Mouse (Mus musculus): Measurements from ENCODE around the gene Tab1. TPM values are rescaled to one million over a fixed set of nuclear protein-coding genes. Genes with fewer than 3 reads are reported as not detected.

Gene Tab1
- polyA plus RNA-seq, 1 experiment from 2014 or later = 38.3 TPM

GRCm38 (mm10) chr15:80202111-80202775, 69.3 kb downstream of the Tab1 start:
- Histone ChIP-seq H3K27ac (no peak overlapping the region), H3K9ac (no peak overlapping the region), H3K4me3 (no peak overlapping the region), H3K4me1 (replicated peaks) (peaks cover 3% of the 10 kb centered on the region), H3K4me2 (no peak overlapping the region), H3K36me3 (peaks cover 4% of the 10 kb centered on the region), H3K9me3 (no peaks in the 10 kb centered on the region), H3K27me3 (no peaks in the 10 kb centered on the region)
- 87% methylated on average over 6 of the region's 6 CpGs for WGBS
- ATAC-seq (ENCODE audit: low FRiP score) = no peak

- WGBS = 40% methylated on average over 4 of the region's 4 CpGs
- Histone ChIP-seq H3K27me3 (no peaks in the 10 kb centered on the region), H3K4me2 (no peak overlapping the region), H3K27ac (no peak overlapping the region), H3K4me3 (no peak overlapping the region), H3K4me1 (replicated peaks) (peaks cover 8% of the 10 kb centered on the region), H3K36me3 (no peaks in the 10 kb centered on the region; the same call in 1 of the 2 replicates), H3K9ac (no peak overlapping the region), H3K9me3 (no peaks in the 10 kb centered on the region)
- ATAC-seq (ENCODE audit: low FRiP score) = no peak
Measured at GRCm38 (mm10) chr15:80203406-80203805, 70.5 kb downstream of the Tab1 start.

- no peak for ATAC-seq (ENCODE audit: low FRiP score)
- Histone ChIP-seq H3K4me3 (no peak overlapping the region), H3K27ac (no peak overlapping the region), H3K4me1 (replicated peaks) (peaks cover 11% of the 10 kb centered on the region), H3K27me3 (no peaks in the 10 kb centered on the region), H3K36me3 (peaks cover 7% of the 10 kb centered on the region), H3K9me3 (no peaks in the 10 kb centered on the region), H3K4me2 (no peak overlapping the region), H3K9ac (no peak overlapping the region)
- WGBS = 93% methylated on average over 3 of the region's 3 CpGs
Measured at GRCm38 (mm10) chr15:80206057-80206565, 73.2 kb downstream of the Tab1 start.

- H3K27ac ChIP-seq = peak overlapping the region; percentile 40; the same call in 1 of the 2 replicates
- no peak for ATAC-seq (ENCODE audit: low FRiP score)
- 29% methylated on average over 4 of the region's 4 CpGs for WGBS
- no peaks in the 10 kb centered on the region for H3K9me3 ChIP-seq
- no peaks in the 10 kb centered on the region for H3K27me3 ChIP-seq
- H3K4me1 ChIP-seq (replicated peaks) = peaks cover 7% of the 10 kb centered on the region; the same call in 1 of the 2 replicates
- no peak overlapping the region for H3K9ac ChIP-seq
- H3K4me3 ChIP-seq = no peak overlapping the region
- H3K36me3 ChIP-seq = peaks cover 30% of the 10 kb centered on the region
- H3K4me2 ChIP-seq = no peak overlapping the region
Measured at GRCm38 (mm10) chr15:80208446-80208845, 75.5 kb downstream of the Tab1 start.

Other genes starting within 250 kb of the Tab1 start
- 4.5 and 4.7 TPM in 2 replicates for gene Apobec3, start 241.5 kb upstream of the Tab1 start, polyA plus RNA-seq (2015; fragmentation: Nextera tagmentation; extraction: Ambion mirVana)
- gene Cbx7, start 162.0 kb upstream of the Tab1 start, polyA plus RNA-seq (2015; fragmentation: Nextera tagmentation; extraction: Ambion mirVana) = 3.6 and 3.7 TPM in 2 replicates
- 2.4 and 2.8 TPM in 2 replicates for gene Pdgfb, start 118.2 kb upstream of the Tab1 start, polyA plus RNA-seq (2015; fragmentation: Nextera tagmentation; extraction: Ambion mirVana)
- 27.9 and 28.3 TPM in 2 replicates for gene Syngr1, start 41.8 kb upstream of the Tab1 start, polyA plus RNA-seq (2015; fragmentation: Nextera tagmentation; extraction: Ambion mirVana)
- 613 and 622 TPM in 2 replicates for gene Rpl3, start 41.3 kb upstream of the Tab1 start, polyA plus RNA-seq (2015; fragmentation: Nextera tagmentation; extraction: Ambion mirVana)
- 12.2 and 13.0 TPM in 2 replicates for gene Mgat3, start 40.6 kb downstream of the Tab1 start, polyA plus RNA-seq (2015; fragmentation: Nextera tagmentation; extraction: Ambion mirVana)
- gene Mief1, start 100.9 kb downstream of the Tab1 start, polyA plus RNA-seq (2015; fragmentation: Nextera tagmentation; extraction: Ambion mirVana) = 36.9 and 37.7 TPM in 2 replicates
- not detected in 2 replicates for gene AC140267.1, start 102.7 kb downstream of the Tab1 start, polyA plus RNA-seq (2015; fragmentation: Nextera tagmentation; extraction: Ambion mirVana)
- gene Atf4, start 122.1 kb downstream of the Tab1 start, polyA plus RNA-seq (2015; fragmentation: Nextera tagmentation; extraction: Ambion mirVana) = 115 and 118 TPM in 2 replicates
- 74.7 and 75.9 TPM in 2 replicates for gene Rps19bp1, start 131.2 kb downstream of the Tab1 start, polyA plus RNA-seq (2015; fragmentation: Nextera tagmentation; extraction: Ambion mirVana)
- gene Cacna1i, start 154.1 kb downstream of the Tab1 start, polyA plus RNA-seq (2015; fragmentation: Nextera tagmentation; extraction: Ambion mirVana) = 0.34 and 0.39 TPM in 2 replicates